Mouse (Mus musculus): ENCODE results near the gene Capza2. TPM values are rescaled to one million over a fixed set of nuclear protein-coding genes. Genes with fewer than 3 reads are reported as not detected.
A peak's percentile ranks its signal among the peaks of the same experiment; 100 is the strongest.

Capza2 gene
- total RNA-seq (2022) = 100 to 1,000 TPM; 280 to 354 (median 306) TPM

DNA sequence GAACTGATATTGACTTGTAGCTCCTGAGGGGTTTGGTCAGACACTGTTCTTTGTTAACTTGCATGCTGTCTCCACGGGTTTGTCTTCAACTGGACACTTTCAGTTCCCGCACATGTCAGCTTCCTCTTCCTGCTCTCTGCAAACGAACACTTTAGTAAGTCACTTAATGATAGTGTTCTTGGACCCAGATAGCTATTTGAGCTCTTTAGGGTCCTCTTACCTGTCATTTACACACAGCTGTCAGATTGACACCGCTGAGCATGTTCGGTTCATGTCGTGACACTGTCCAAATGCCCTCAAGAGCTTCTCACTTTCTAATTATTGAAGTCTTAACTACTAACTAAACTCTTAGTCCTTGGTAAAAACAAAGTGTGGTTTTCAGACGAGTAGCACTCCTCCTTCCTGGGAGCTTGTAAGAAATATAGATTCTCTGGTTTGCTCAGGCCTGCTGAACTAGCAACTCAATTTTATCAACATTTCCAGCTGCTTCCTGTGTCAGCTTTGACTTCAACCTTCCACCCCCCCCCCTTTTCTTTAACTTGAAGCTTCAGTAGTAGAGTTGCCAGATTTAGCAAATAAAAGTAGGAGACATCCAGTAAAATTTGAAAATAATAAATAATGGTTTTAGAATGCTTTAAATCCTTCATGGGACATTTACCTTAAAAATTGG lies at the start of gene Capza2:
Capza2 (plus strand) TSS at position 620 of the 670 bp plus-strand sequence.
- no peak for DNase-seq (ENCODE audit: low spot score in 2 of 2)

DNA sequence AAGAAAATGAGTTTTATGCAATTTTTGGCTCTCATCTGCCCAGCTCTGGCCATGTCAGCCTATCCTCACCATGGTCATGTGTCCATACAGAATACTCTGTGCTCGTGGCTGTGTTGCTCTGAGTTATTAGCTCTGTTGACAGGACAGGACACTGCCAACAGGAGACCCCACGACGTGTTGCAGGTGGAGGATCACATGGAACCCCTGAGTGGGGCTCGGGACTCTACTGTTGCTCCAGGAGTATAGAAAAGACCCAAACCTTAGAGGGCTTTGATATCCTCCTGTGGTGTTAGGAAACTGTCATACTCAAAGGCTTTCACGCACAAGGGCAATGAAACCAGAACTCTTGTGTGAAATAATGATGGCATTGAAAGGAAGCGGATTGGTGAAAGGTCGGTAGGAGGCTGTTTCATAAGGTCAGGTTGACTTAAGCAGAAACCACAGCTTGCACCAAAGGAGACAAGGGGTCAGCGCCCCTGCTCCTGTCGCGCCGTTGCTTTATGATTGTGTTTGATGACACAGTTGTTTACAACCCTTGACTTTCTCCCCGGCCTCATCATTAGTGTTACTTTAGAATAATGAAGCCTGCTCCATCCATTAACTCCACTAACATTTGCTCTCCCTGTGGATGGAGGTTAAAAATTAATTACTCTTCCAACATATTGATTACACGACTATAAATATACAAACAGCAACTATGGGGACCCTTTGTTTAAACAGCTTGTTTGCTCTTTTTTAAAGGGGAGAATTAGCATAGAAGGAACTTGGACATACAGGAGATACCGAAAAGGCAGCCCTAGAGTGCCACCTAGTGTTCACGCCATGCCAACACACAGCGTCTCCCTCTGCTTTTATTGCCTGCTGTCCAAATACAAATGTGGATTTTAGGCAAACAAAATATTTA lies 46.7 kb upstream of the Capza2 start:
- DNase-seq (ENCODE audit: low spot score in 2 of 2) = peak; percentile 44 to 54

DNA sequence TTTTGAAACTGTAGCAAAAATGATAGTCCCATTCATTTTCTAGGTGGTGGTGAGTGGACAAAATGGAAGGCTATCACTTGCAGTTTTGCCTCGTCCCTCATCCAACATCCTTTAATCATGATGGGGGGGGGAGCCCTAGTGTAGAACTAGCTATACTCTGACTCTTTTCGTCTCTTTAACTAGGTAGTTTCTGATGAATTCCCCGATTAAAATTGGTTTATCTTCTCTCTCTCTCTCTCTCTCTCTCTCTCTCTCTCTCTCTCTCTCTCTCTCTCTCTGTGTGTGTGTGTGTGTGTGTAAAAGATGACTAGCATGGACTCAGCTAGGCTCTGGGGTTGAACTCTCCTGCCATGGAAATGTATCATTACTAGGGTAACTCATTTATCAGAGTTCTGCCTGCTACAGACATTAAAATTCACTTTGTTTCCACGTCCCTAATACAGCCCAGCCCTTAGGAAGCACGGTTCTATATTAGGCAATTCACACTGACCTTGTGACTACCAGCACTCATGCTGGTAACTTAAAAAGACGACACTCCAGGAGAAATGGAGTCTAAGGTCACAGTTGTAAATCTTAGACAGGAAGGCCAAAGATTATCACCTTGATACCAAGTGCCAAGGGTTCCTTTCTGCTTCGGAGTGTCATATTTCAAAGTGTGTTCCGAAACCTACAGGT lies 45.9 kb upstream of the Capza2 start:
- DNase-seq (ENCODE audit: low spot score in 2 of 2) = no peak

DNA sequence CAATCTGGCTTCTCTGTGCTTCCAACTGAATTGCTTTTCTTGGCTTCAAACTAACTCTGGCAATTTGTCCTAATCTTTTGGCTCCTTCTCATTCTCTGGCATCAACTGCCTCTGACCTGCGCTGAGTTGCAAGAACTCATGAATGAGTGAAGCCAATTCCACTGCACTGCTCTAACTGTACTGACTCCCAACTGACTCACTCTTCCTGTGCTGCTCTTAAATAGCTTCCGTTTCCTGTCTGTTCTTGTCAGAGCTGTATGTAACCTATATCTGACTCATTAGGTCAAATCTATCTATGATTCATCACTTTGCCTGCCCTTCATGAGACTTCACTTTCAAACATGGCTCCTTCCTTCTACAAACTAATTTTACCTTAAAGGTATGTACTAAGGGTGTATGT lies 42.1 kb upstream of the Capza2 start:
- no peak for DNase-seq (ENCODE audit: low spot score in 2 of 2)

DNA sequence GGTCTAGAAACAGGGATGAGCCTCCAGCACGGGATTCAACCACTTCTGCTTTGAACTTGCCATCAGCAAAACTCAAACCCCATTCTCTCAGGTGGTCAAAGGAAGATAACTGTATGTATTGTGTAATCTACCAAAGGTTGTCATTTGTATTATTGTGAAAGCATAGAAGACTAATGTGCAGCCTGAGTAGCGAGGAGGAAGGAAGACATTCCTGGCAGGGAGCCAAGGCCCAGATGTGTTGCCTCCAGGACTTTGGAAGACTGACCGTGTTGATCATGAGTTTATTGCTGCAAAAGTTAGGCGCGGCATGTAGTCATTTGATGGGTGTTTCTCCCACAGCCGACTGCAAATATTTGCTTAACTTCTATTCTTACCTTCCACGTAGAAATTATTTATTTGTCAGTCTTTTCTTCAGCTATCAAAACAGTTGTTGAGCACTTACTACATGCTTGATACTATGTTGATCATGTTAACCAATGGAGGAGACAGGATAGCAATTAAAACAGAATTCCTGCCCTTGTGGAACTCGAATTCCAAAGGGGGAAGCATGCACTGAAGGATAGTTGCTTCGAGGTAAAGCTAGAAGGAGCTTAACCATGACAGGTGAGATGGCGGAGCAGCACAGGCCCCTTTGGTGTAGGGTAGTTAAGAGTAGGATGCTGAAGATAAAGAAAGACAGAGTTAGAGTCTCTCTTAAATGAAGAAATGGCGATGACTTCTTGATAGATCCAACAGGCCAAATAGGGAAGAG lies 40.1 kb upstream of the Capza2 start:
- peak; percentile 8 to 18 for DNase-seq (ENCODE audit: low spot score in 2 of 2)

DNA sequence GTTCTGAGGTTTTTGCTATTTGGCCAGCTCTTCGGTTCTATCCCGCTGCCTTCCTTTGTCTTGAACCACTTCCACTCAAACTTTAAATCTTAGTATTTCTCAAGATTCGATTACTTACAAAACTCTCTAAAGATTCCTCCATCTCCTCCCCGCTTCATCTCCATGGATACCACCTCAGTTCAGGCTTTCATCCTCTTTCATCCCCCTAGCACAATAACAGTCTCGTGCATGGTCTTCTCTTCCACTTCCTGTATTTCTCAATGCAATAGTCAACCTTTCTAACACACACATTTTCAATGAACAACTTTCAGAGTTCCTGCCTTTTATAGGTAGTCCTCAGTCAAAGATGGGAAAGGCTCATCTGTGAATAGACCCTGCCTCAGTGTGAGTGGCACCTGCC lies 36.7 kb upstream of the Capza2 start:
- DNase-seq (ENCODE audit: low spot score in 2 of 2) = no peak

DNA sequence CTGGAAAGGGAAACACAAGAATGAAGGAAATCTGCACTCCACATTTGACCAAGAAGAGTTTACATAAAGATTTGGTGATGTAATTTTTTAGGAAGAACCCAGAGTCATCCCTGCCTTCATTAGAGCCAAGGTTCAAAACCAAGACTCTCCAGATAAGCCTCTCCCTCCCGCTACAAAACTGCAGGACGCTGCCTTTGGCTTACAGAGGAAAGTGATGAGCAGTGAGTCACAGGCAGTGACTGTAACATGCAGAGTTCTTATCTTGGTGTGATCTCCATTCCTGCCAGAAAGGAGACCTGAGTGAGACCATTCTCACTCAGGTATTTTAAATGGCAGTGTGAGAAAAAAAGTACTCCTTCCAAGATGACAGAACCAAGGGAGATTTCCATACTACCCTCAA lies 34.5 kb upstream of the Capza2 start:
- no peak for DNase-seq (ENCODE audit: low spot score in 2 of 2)

DNA sequence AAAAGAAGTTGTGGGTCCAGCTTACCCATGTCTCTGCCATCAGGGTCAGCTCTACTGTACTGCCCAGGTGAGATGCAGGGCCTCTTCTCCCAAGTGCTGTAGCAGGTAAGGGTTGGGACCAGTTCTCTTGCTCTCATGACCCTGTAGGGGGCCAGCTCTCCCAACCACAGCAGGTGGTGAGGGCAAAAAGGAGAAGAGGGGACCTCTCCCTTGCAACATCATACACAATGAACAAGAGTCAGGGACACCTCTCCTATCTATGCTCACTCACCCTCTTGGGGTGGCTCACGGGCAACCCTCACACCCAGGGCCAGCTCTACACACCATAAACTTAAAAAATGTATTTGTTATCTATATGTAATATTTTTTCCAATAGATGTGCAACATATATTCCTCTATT lies 29.1 kb upstream of the Capza2 start:
- no peak for DNase-seq (ENCODE audit: low spot score in 2 of 2)

DNA sequence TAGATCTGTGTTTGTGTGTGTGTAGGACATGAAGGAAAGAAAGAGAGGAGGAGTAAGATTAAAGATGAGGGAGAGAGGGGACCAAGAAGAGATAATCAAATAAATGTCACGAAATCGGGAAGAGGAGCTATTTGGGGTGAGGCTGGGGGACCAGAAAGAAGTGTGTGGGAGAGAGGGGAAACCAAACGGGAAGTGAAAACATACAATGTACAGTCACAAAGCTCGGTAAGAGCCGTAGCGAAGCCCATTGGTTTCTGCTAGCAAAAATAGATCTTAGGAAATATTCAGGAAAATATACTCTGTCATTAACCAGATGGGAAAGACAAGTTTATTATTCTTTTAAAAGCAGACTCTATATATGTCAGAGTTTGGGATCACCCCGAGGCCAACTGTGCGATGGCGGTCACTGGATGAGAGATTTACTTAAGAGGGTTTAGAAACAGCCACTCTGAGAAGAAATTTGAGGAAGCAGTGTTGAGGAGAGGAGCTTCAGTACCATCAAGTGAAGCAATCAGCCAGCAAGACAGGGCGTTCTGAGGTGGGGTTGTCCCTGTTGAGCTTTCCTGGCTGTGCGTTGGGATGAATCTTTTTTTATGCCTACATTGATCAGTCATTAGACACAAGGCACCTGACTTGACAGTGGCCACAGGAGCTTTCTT lies 24.6 kb upstream of the Capza2 start:
- DNase-seq (ENCODE audit: low spot score in 2 of 2) = no peak

DNA sequence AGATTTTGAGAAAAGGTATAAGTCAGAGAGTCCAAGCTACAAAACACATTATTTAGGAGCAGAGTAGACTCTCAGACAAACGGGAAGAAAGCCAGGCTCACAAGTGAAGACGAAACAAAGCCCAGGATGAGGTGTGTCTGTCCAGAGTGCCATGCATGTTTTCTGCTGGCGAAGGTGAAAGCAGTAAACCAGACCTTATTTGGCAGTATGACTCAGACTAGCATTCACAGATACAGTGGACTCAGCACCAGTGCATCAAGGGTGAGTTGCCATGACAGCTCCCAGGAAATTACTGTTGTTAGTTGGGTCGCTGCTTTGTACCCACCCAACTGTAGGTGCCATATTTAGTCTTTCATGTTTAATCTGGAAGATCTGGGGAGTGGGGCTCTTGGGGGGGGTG lies 23.4 kb upstream of the Capza2 start:
- no peak for DNase-seq (ENCODE audit: low spot score in 2 of 2)

DNA sequence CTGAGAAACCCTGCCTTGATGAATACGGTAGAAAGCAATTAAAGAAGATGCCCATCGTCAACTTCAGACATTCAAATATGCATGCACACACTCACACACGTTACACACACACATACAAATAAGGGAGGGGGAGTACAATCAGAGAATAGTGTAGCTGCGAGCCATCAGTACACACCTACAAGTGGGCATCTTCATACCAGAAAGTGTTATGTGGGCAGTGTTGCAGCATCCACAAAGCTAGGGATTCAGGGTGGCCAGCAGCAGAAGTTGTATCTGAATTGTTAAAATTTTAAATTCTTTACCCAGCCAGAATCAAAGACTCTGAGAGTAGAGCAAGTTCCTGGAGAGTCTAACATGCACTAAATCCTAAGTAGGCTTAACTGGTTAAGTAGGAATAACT lies 15.2 kb upstream of the Capza2 start:
- DNase-seq (ENCODE audit: low spot score in 2 of 2) = no peak

DNA sequence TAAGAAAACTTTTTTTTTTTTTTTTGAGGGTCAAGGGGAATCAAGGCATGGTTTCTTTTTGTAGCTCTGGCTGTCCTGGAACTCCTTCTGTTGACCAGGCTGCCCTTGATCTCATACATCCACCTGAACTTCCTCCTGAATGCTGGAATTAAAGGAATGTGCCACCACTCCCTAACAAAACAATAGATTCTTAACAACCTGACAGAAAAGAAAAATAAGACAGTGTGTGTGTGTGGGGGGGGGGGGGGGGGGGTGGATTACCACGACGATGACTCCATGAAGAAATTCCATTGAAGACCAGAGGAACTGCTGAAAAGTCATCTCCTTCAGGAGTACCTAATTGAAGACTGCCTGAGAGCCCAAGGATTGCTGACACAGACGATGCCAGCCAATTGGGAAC lies 14.6 kb upstream of the Capza2 start:
- no peak for DNase-seq (ENCODE audit: low spot score in 2 of 2)

DNA sequence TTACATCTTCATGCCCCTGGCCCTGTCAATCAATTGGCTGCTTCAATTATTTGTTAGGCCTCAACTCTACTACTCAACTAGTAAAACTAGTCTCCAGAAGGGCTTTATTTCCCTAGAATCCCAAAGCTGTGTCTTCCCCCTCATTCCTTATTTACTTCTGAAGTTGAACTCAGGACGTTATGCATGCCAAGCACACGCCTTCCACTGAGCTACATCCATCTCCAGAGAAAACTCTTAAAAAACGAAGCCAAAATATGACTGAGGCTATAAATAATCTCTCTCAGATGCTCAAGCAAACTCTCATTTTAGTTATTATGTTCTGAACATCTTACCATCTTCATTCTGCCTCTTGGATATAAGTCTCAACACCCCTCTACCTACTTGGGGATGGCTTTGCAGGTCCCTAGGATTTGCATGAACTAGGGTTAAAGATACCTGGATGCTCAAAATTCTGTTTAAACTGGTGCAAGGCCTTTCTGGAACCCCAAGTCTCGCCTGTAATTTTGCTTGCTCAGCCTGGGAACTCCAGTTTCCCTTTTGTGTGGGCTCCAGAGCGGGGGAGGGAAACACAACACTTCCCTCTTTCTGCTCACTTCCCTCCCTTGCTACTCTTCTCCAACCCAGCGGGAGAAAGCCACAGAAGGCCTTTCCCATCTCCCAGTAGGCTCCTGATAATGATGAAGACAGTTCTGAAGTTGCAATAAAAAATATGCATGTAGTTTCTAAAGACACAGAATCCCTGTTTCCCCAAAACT lies 7.2 kb upstream of the Capza2 start:
- DNase-seq (ENCODE audit: low spot score in 2 of 2) = no peak

DNA sequence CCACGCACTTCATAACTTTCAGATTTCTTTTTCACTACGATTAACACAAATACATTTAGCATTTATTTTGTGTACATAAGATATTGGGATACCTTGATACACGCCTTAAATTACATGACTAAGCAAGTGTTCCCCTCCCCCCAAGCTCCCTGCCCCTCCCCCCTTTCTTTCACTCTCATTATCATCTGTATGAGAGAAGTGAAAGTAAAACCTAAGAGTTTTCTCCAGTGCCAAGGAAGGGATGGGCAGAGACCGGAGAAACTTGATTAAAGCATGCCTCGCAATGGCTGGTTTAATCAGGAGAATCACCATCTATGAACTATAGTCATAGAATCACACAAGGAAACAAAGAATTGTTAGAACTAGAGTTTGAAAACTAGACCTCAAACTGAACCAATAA lies 6.3 kb upstream of the Capza2 start:
- no peak for DNase-seq (ENCODE audit: low spot score in 2 of 2)

DNA sequence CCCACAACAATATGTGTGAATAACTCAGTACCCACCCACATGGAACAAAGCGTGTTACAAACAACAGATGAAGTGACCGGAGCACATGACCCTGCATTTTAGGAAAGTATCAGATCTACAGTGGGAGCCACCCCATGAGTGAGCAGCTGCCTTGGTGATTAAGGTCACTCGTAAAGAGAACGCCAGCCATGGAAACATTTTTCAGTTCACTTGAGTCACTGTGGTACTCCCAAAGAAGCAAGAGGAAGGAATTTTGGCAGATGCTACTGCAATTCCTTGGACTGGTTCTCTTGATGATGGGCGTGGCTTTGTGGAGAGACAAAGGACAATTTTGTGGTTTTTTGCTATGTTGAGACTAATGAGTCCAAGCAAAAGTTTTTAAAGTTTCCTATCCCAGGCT lies 4.4 kb upstream of the Capza2 start:
- DNase-seq (ENCODE audit: low spot score in 2 of 2) = no peak

DNA sequence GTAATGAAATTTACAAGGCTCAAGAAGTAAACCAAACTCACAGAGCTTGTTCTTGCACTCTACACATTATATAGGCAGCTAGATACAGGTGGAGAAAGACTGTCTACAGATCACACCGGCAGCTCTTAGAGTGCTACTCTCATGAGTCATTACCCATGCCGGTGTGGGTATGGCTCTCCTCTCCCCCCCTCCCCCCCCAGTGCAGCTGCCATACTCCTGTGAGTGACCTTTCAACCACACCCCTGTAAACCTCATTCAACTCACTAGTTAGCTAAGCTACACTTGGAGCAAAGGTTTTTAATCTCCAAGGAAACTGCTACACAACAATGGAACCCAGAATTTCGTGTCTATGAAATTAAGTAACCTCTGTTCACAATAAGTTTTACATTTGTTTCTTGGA lies 2.2 kb upstream of the Capza2 start:
- DNase-seq (ENCODE audit: low spot score in 2 of 2) = no peak

DNA sequence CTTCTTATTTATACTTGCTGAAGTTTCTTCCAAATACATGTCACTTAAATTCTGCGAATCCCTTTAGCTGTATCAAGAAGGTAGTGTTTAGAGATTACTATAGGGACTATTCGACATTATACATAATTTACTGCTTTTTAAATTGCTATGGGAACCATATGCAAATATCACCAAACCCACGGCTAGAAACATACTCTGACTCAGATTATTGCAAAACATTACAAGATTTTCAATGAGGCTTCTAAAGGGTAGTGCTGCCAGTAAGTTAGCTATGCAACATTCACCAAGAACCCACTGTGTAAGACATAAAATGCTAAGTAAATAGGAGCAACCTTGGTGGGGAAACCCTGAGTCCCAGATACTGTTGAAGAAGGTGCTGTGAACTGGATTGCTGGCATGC lies 1.0 kb upstream of the Capza2 start:
- DNase-seq (ENCODE audit: low spot score in 2 of 2) = no peak

DNA sequence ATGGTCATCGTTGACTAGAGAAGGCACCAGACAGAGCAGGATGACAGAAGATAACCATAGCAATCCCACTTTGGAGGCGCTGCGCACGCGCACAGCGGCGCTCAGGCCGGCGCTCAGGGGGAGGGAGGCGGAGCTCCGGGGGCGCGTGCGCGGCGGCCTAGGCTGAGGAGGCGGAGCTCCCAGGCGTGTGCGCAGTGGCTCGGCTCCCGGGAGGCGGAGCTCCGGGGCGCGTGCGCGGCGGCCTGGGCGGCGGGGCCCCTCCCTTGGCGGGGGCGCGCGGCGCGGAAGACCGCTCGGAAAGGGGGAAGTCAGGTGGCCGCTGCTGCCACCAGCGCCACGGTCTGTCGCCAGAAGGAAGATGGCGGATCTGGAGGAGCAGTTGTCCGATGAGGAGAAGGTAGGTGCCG lies 733 bp downstream of the Capza2 start:
- peak; percentile 92 to 95 for DNase-seq (ENCODE audit: low spot score in 2 of 2)

DNA sequence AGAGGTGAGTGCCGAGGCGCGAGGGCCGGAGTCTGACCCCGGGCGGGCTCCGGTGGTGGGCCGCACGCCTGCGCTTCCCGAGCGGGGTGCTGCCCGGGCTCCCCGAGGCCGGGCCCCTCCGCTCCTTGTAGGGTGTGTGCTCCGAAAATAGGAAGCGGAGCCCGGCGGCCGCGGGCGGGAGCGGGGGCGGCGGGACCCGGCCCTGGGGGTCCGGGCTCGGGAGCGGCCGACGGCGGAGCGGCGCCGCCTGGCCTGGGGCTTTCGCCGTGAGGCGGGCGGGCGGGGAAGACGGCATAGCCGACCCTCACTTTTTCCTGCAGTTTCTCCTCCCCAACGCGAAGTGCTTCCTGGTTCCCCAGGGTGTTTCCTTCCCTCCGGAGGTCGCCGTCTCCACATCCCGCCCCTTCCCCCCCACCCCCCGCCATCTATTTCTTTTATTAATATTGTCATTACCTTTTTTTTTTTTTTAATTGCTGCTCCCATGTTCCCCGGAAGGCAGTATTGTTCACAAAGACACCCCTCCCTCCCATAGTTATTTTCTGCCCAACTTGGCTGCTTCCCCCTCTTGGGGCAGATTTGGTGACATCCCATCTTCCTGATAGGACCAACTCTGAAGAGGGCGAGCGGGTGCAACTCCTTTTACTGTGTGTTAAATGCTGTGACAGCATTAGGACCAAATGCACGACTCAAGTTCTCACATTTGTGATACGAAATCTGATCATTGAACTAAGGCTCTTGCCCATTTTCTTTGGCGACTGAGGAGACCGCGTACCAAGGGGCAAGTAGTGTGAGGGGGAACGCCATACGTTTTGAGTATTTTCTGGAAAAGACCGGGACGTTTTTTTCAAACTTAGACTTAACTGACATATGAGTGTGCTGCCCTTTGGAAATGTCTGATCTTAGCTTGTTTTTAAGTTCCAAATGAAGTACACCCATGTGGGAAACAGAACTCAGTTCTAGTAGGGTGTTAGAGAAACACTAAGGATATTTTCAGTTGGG lies 1.5 kb downstream of the Capza2 start:
- peak in 1 of 2 experiments; percentile 15 for DNase-seq (ENCODE audit: low spot score in 2 of 2)

Data from gastrocnemius, adult 8-10 months (tissue).